17 mouse cellular contexts compared by ENCODE assay signal in genomic region chr11:68468886-68469285, GRCm38 (mm10).
DNase-seq lines count a peak whose midpoint lies in the region.
"Had no signal": no experiment of that assay in that cellular context is flagged by ENCODE, and none has a peak within 500 bp of the region (broad histone marks: within the 10 kb centered on the region; RNA-seq: fewer than 3 reads in every experiment).

No protein-coding gene starts in this region.

- DNase-seq in 3134 (ENCODE audit: extremely low read depth, insufficient read length, low spot score) (peak; percentile 50), 3T3-L1 (ENCODE audit: low read depth, low spot score) (peak; percentile 77), NIH3T3 (ENCODE audit: low read depth) (peak; percentile 47)
- no peak for DNase-seq in right cerebral cortex, postnatal 14 days
- no peak for DNase-seq in c-Kit-positive CD71-positive TER-119-positive erythroid progenitor cells, embryonic 14.5 days (ENCODE audit: low spot score)
- no peak for DNase-seq in kidney, postnatal 10 days
- DNase-seq: adrenal gland, postnatal 10 days; cerebellum, adult 11 months; cerebellum, adult 2 months; cerebellum, adult 9-11 months; cerebellum, postnatal 25 days; forebrain, postnatal 0 days; gastrocnemius, adult 2 months; gastrocnemius, postnatal 14 days; heart, postnatal 10 days; heart, postnatal 36 days; kidney, adult 11 months had no signal

Comparison
In these comparisons a context has a peak if more than half of its experiments do, and no peak if none do; other contexts are left out.
1. DNase-seq: peak in 3134 (single experiment), 3T3-L1 (single experiment) and NIH3T3 (single experiment); none in right cerebral cortex, postnatal 14 days (single experiment), c-Kit-positive CD71-positive TER-119-positive erythroid progenitor cells, embryonic 14.5 days (single experiment) and kidney, postnatal 10 days (single experiment).